Mouse (Mus musculus) heart, postnatal 0 days (tissue): ENCODE measurements at regions not wholly inside any gene's neighbourhood (a gene's known extent, or its start where the extent isn't known, plus 50 kb on each side); places are given as distances from the start of the nearest gene placed in this dataset.

Source experiments
- CTCF ChIP-seq: IDR thresholded peaks from 2 replicates; pipeline ENCODE4 v1.5.1; 2016; ENCODE audit warnings: antibody characterized with exemption, control low read depth, low read depth
- EP300 ChIP-seq: IDR thresholded peaks from 2 replicates; pipeline ENCODE4 v1.6.1; 2016; ENCODE audit warnings: antibody characterized with exemption, low read depth

GRCm38 (mm10) chr1:33104296-33104695 lies 557.2 kb upstream of the Gm5415 start:
- no peak for TF ChIP-seq CTCF
- no peak for TF ChIP-seq EP300
